Mouse (Mus musculus): ENCODE measurements around the gene Lypd3. TPM values are rescaled to one million over a fixed set of nuclear protein-coding genes. Genes with fewer than 3 reads are reported as not detected.

Gene Lypd3
- not detected in 2 replicates for polyA plus RNA-seq (2015; fragmentation: Nextera tagmentation; extraction: Ambion mirVana)

DNA sequence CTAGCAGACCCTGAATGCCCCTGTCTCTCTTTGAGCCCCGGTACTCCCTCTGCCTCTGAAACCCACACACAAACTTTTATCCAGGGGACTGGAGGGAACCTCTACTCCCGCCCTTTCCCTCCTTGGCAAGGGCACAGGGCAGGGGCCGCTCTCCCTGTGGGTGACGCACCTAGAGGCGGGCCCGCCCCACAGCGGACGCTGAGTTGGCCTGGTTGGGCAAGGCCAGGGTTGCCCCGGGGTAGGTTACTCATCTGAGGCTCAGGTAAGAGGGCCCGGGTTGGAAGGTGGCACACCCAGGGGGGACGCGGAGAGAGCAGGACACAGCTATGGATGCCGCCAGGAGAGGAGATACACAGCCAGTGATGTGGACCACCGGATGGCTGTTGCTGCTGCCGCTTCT is at the start of gene Lypd3:
TSS of gene Lypd3 (plus strand) at position 287 of the 400 bp plus-strand sequence.
- H3K4me2 ChIP-seq: no peak within 1 kb of the TSS
- no peak within 1 kb of the TSS for H3K4me3 ChIP-seq (replicated peaks)
- H3K36me3 ChIP-seq (replicated peaks): no peaks in the 10 kb centered on the region
- peaks cover 11% of the 10 kb centered on the region for H3K4me1 ChIP-seq (replicated peaks)
- no peak within 1 kb of the TSS for H3K27ac ChIP-seq (replicated peaks)
- no peak within 1 kb of the TSS for H3K9ac ChIP-seq
- H3K27me3 ChIP-seq: peaks cover 58% of the 10 kb centered on the region
- no peaks in the 10 kb centered on the region for H3K9me3 ChIP-seq (replicated peaks)
- ATAC-seq (ENCODE audit: insufficient read depth): no peak
- 38% methylated on average over 15 of the region's 15 CpGs for WGBS (ENCODE audit: insufficient replicate concordance)

DNA sequence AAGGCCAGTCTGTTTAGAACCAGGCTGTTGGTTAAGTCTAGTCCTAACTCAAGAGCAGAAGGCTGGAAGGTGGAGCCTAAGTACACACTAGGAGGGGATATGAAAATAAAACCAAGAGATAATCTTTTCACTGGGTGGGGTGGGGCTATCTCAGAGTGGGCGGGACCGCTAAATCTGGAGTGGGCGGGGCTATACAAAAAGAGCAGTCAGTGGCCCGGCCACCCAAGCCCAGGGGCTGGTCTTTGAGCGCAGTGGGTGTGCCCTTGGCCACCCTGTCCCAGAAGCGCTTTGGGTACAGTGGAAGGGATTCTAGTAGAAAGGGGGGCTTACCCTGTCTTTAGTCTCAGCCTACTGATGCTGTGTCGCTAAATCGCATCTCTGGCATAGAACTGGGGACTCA is 49.5 kb upstream of the Lypd3 start:
- no peak overlapping the region for H3K27ac ChIP-seq (replicated peaks)
- 7% methylated on average over 8 of the region's 8 CpGs for WGBS (ENCODE audit: insufficient replicate concordance)
- no peaks in the 10 kb centered on the region for H3K36me3 ChIP-seq (replicated peaks)
- no peak overlapping the region for H3K9ac ChIP-seq
- peak overlapping the region; percentile 47 for H3K4me3 ChIP-seq (replicated peaks)
- no peaks in the 10 kb centered on the region for H3K9me3 ChIP-seq (replicated peaks)
- peak overlapping the region; percentile 73 for H3K4me2 ChIP-seq
- ATAC-seq (ENCODE audit: insufficient read depth): peak; percentile 55
- peaks cover 41% of the 10 kb centered on the region for H3K27me3 ChIP-seq
- H3K4me1 ChIP-seq (replicated peaks): peaks cover 34% of the 10 kb centered on the region

DNA sequence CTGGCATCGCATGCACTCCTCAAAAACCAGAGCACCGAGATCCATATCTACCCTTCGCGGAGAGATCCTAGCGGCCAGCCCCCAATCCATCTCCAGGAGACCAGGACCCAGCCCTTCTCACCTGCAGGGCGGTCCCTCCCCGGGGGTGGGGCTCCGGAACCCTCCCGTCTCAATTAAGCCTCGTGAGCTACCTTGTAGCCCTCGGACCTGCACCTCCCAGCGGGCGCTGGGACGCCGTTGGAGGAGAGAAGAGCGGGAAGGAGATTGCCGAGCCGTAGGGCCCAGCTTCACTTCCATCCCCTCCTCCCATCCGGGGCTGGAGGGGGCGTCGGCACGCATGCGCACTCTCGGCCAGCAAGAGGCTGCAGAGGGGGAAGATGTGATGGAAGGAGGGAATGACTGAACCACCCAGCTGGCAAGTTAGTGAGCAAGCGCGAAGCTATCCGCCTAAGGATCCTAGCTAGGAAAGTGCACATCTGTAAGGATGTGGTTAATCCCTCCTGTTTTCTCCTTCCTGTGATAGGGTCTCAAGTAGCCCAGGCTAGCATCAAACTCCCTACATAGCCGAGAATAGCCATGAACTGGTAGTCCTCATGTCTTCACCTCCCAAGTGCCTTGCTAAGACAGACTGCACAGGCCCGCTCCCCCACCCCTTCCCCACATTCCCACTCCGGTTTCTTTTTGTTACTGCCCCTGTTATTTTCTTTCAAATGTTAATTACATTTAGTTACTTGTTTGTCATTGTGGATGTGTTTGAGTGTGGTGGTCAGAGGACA is 48.8 kb upstream of the Lypd3 start, which contains the start of the genes Ethe1 and Zfp575:
TSS of gene Ethe1 (plus strand) at position 214 of the 776 bp plus-strand sequence.
TSS of gene Zfp575 (minus strand) at position 312 of the 776 bp plus-strand sequence.
- Histone ChIP-seq H3K9ac (no peak within 1 kb of the TSS), H3K4me3 (replicated peaks) (peak within 1 kb of the TSS; percentile 47), H3K9me3 (replicated peaks) (no peaks in the 10 kb centered on the region), H3K27ac (replicated peaks) (no peak within 1 kb of the TSS), H3K36me3 (replicated peaks) (no peaks in the 10 kb centered on the region), H3K4me2 (peak within 1 kb of the TSS; percentile 73), H3K4me1 (replicated peaks) (peaks cover 41% of the 10 kb centered on the region), H3K27me3 (peaks cover 41% of the 10 kb centered on the region)
- ATAC-seq (ENCODE audit: insufficient read depth): no peak
- WGBS (ENCODE audit: insufficient replicate concordance): 7% methylated on average over 30 of the region's 30 CpGs

DNA sequence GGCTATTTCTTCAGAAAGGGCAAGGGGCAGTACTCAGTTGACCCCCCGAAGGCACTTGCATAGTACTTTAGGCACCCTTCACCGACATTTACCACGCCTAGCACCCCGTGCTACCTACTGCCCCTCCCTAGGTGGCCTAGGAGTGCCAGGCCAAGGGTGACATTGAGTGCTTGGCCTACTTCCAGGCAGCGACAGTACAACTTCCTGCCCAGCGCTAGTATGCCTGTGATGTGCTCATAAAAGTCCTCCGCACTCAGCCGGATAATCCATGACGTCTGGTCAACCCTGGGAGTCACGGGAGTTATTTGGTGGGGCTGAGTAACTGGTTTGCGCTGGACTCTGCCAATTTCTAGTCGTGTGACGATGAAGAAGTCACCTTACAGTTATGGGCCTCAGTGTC is 48.0 kb upstream of the Lypd3 start:
- Histone ChIP-seq H3K9me3 (replicated peaks) (no peaks in the 10 kb centered on the region), H3K27me3 (peaks cover 41% of the 10 kb centered on the region), H3K4me3 (replicated peaks) (no peak overlapping the region), H3K27ac (replicated peaks) (no peak overlapping the region), H3K4me1 (replicated peaks) (peaks cover 50% of the 10 kb centered on the region), H3K4me2 (no peak overlapping the region), H3K36me3 (replicated peaks) (no peaks in the 10 kb centered on the region), H3K9ac (no peak overlapping the region)
- 70% methylated on average over 13 of the region's 13 CpGs for WGBS (ENCODE audit: insufficient replicate concordance)
- ATAC-seq (ENCODE audit: insufficient read depth): no peak

DNA sequence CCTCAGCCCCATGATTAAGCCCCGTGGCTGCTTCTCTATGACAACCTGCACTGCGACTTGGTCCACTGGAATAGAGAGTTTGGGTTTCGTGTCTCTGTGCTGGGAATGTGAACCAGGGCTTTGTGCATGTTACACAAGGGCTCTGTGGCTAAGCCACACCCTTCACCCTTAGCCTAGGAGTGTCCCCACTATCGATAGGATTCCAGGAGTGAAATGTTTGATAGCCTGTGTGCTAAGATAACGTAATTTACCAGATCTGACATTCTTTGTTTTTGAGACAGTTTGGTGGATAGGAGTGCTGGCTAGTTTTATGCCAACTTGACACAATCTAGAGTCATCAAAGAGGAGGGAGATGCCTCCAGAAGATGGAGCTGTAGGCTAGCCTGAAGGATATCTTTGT is 44.6 kb upstream of the Lypd3 start:
- H3K27ac ChIP-seq (replicated peaks): peak overlapping the region; percentile 48
- H3K36me3 ChIP-seq (replicated peaks): no peaks in the 10 kb centered on the region
- H3K9me3 ChIP-seq (replicated peaks): no peaks in the 10 kb centered on the region
- H3K4me1 ChIP-seq (replicated peaks): peaks cover 73% of the 10 kb centered on the region
- H3K4me3 ChIP-seq (replicated peaks): no peak overlapping the region
- H3K9ac ChIP-seq: 0 out of 2 replicates have a peak overlapping the region, but pooled peaks have one; percentile 22
- H3K4me2 ChIP-seq: peak overlapping the region; percentile 31
- peaks cover 15% of the 10 kb centered on the region for H3K27me3 ChIP-seq
- WGBS (ENCODE audit: insufficient replicate concordance): 26% methylated on average over 5 of the region's 5 CpGs
- peak; percentile 63 for ATAC-seq (ENCODE audit: insufficient read depth)

DNA sequence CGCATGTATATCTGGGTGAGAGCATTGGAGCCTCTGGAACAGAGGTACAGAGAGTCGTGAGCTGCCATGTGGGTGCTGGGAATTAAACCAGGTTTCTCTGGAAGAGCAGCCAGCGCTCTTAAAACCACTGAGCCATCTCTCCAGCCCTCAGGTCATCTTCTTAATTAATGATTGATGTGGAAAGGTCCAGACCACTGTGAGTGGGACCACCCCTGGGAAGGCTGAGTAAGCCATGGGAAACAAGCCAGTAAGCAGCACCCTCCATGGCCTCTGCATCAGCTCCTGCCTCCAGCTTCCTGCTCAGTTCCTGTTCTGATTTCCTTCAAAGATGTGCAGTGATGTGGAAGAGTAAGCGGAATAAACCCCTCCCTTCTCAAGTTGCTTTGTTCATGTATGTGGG is 44.2 kb upstream of the Lypd3 start:
- peaks cover 11% of the 10 kb centered on the region; the same call in 1 of the 2 replicates for H3K27me3 ChIP-seq
- H3K36me3 ChIP-seq (replicated peaks): no peaks in the 10 kb centered on the region
- H3K27ac ChIP-seq (replicated peaks): peak overlapping the region; percentile 48
- no peak overlapping the region for H3K4me3 ChIP-seq (replicated peaks)
- 39% methylated on average over 4 of the region's 4 CpGs for WGBS (ENCODE audit: insufficient replicate concordance)
- H3K4me1 ChIP-seq (replicated peaks): peaks cover 69% of the 10 kb centered on the region
- no peak for ATAC-seq (ENCODE audit: insufficient read depth)
- H3K4me2 ChIP-seq: peak overlapping the region; percentile 31
- 0 out of 2 replicates have a peak overlapping the region, but pooled peaks have one; percentile 22 for H3K9ac ChIP-seq
- no peaks in the 10 kb centered on the region for H3K9me3 ChIP-seq (replicated peaks)

DNA sequence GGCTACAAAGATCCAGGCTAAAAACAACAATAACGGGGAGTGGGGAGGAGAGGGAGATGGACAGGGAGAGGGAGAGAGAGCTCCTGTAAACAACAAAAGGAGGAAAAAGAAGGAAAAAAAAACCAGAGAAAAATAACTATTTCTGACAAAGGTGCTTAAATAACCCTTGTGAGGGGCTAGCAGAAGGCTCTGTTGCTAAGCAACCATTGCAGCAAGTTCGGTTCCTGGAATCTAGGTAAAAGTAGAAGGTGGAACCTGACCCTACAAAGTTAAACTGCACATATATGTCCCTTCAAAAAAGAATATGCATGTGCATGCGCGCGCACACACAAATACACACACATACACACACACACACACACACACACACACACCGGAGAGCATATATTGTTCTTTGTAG is 43.6 kb upstream of the Lypd3 start:
- Histone ChIP-seq H3K9me3 (replicated peaks) (no peaks in the 10 kb centered on the region), H3K27ac (replicated peaks) (peak overlapping the region; percentile 48; the same call in 1 of the 2 replicates), H3K4me1 (replicated peaks) (peaks cover 66% of the 10 kb centered on the region), H3K9ac (no peak overlapping the region), H3K4me2 (peak overlapping the region; percentile 91), H3K4me3 (replicated peaks) (no peak overlapping the region), H3K36me3 (replicated peaks) (no peaks in the 10 kb centered on the region), H3K27me3 (peaks cover 4% of the 10 kb centered on the region; the same call in 1 of the 2 replicates)
- WGBS (ENCODE audit: insufficient replicate concordance): 83% methylated on average over 6 of the region's 6 CpGs
- no peak for ATAC-seq (ENCODE audit: insufficient read depth)

DNA sequence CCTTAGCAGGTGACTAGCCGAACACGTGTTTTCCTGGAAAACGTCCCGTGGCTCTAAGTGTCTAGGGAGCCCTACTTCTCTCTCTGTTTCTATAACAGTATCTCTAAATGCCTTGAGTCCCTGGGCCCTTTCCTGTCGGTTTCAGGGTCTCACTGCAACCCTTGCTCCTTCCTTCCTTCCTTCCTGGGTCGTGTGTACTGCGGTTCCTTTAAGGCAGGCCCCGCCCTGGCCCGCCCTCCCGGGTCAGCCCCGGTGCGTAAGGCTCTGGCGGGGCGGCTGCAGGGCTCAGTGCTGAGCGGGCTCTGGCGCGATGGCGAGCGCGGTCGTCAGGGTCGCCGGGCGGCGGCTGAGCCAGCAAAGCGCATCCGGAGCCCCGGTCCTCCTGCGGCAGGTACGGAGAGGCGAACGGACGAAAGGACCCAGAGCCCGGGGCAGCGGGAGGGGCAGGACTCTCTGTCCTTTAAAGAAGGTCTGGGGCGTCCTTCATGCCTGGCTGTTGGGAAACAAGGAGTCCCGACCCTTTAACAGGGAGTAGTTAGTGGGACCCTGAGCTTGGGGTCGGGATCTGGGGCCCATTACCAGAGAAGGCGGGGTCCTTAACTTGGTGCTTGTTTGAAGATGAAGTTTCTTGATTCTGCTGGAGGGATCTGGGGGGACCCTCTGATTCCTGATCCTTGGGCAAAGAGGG is 42.6 kb upstream of the Lypd3 start:
- H3K27me3 ChIP-seq: no peaks in the 10 kb centered on the region
- WGBS (ENCODE audit: insufficient replicate concordance): 1% methylated on average over 39 of the region's 39 CpGs
- no peaks in the 10 kb centered on the region for H3K36me3 ChIP-seq (replicated peaks)
- H3K9me3 ChIP-seq (replicated peaks): no peaks in the 10 kb centered on the region
- 0 out of 2 replicates have a peak overlapping the region, but pooled peaks have one; percentile 48 for H3K27ac ChIP-seq (replicated peaks)
- ATAC-seq (ENCODE audit: insufficient read depth): peak; percentile 82
- H3K4me1 ChIP-seq (replicated peaks): peaks cover 67% of the 10 kb centered on the region
- H3K4me2 ChIP-seq: peak overlapping the region; percentile 91
- peak overlapping the region; percentile 65 for H3K4me3 ChIP-seq (replicated peaks)
- peak overlapping the region; percentile 68 for H3K9ac ChIP-seq

DNA sequence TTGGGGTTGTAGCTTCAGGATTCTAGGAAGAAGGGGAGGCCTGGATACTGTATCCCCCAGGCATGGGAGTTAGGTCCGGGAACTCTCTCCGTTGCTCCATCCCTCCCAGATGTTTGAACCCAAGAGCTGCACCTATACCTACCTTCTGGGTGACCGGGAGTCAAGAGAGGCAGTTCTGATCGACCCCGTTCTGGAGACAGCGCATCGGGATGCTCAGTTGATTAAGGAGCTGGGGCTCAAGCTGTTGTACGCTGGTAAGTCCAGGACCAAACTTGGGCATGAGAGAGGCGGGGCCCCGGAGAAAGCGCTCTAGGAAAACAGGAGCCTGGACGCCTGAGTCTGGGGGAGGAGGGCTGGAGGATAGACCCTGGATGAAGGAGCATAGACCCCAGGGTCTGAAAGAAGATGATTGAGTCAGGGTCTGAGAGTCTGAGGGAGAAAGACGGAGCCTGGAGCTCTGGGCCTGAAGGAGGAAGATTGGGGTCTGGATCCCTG is 42.0 kb upstream of the Lypd3 start:
- Histone ChIP-seq H3K27me3 (no peaks in the 10 kb centered on the region), H3K27ac (replicated peaks) (no peak overlapping the region), H3K4me1 (replicated peaks) (peaks cover 71% of the 10 kb centered on the region), H3K4me2 (peak overlapping the region; percentile 91), H3K9me3 (replicated peaks) (no peaks in the 10 kb centered on the region), H3K9ac (peak overlapping the region; percentile 68), H3K4me3 (replicated peaks) (peak overlapping the region; percentile 65), H3K36me3 (replicated peaks) (no peaks in the 10 kb centered on the region)
- no peak for ATAC-seq (ENCODE audit: insufficient read depth)
- 16% methylated on average over 13 of the region's 13 CpGs for WGBS (ENCODE audit: insufficient replicate concordance)

DNA sequence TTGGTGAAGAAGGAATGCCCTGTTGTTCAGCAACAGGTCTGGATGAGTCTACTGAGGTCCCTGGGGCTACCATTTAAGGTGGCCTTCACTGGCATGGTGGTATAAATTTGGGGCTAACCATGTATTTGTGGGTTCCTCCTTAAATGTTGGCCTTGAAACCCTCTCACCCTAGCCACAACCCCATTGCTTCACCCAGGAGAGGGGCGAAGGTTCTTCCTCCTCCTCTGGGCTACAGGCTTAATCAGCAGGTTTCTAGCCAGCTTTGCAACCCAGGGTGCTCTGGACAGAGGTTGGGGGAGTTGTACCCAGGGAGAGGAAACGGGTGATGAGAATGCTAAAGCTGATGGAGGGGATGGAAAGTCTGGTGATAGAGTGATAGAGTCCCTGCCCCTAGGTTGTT is 40.9 kb upstream of the Lypd3 start:
- Histone ChIP-seq H3K4me3 (replicated peaks) (peak overlapping the region; percentile 65; the same call in 1 of the 2 replicates), H3K36me3 (replicated peaks) (no peaks in the 10 kb centered on the region), H3K4me2 (peak overlapping the region; percentile 91), H3K27me3 (no peaks in the 10 kb centered on the region), H3K4me1 (replicated peaks) (peaks cover 69% of the 10 kb centered on the region), H3K9me3 (replicated peaks) (no peaks in the 10 kb centered on the region), H3K9ac (no peak overlapping the region), H3K27ac (replicated peaks) (0 out of 2 replicates have a peak overlapping the region, but pooled peaks have one; percentile 43)
- WGBS (ENCODE audit: insufficient replicate concordance): 34% methylated on average over 2 of the region's 2 CpGs
- ATAC-seq (ENCODE audit: insufficient read depth): no peak

DNA sequence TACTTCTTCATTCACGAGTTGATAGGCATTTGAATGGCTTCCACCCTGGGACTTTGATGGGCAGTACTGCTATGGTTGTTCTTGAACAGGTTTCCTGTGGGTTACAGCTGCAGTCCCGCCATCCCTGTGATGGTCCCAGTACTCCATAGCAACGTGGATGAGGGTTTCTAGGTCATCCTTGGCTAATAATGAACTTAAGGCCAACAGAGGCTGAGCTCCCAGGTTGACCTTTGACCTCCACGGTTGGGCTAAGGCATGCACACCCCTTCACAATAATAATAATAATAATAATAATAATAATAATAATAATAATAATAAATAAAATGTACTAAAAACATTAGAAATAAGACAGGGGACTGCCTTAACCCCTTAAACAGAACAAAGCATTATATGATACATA is 38.2 kb upstream of the Lypd3 start:
- no peak overlapping the region for H3K9ac ChIP-seq
- ATAC-seq (ENCODE audit: insufficient read depth): no peak
- no peaks in the 10 kb centered on the region for H3K27me3 ChIP-seq
- H3K4me3 ChIP-seq (replicated peaks): no peak overlapping the region
- WGBS (ENCODE audit: insufficient replicate concordance): 53% methylated on average over 4 of the region's 4 CpGs
- H3K27ac ChIP-seq (replicated peaks): no peak overlapping the region
- no peaks in the 10 kb centered on the region for H3K9me3 ChIP-seq (replicated peaks)
- no peak overlapping the region for H3K4me2 ChIP-seq
- peaks cover 50% of the 10 kb centered on the region for H3K4me1 ChIP-seq (replicated peaks)
- H3K36me3 ChIP-seq (replicated peaks): no peaks in the 10 kb centered on the region

Data from liver, embryonic 15.5 days (tissue).